Mouse (Mus musculus): Measurements from ENCODE around the gene Ptpn18. TPM values are rescaled to one million over a fixed set of nuclear protein-coding genes. Genes with fewer than 3 reads are reported as not detected.
A peak's percentile ranks its signal among the peaks of the same experiment; 100 is the strongest.
"Not testable (repeated sequence)": the region's sequence is repeated elsewhere in the genome, so short reads cannot be mapped to it uniquely, and the experiment has no call there.

Gene Ptpn18
- polyA plus RNA-seq, 1 experiment from 2014 or later: 6.0 TPM

GRCm38 (mm10) chr1:34437366-34437765 lies 22.2 kb upstream of the Ptpn18 start:
- not testable (repeated sequence) for H3K27me3 ChIP-seq; ATAC-seq; H3K27ac ChIP-seq; H3K4me3 ChIP-seq (replicated peaks); H3K9me3 ChIP-seq; H3K9ac ChIP-seq (replicated peaks); H3K4me2 ChIP-seq (replicated peaks)
- peaks cover 32% of the 10 kb centered on the region for H3K4me1 ChIP-seq (replicated peaks)
- H3K36me3 ChIP-seq: peaks cover 11% of the 10 kb centered on the region
- WGBS: 96% methylated on average over 8 of the region's 8 CpGs

- ATAC-seq: no peak
- no peaks in the 10 kb centered on the region for H3K27me3 ChIP-seq
- peaks cover 21% of the 10 kb centered on the region for H3K36me3 ChIP-seq
- H3K4me2 ChIP-seq (replicated peaks): peak overlapping the region; percentile 70
- H3K9me3 ChIP-seq: no peaks in the 10 kb centered on the region
- no peak overlapping the region for H3K27ac ChIP-seq
- peaks cover 28% of the 10 kb centered on the region for H3K4me1 ChIP-seq (replicated peaks)
- WGBS: 49% methylated on average over 15 of the region's 20 CpGs
- peak overlapping the region; percentile 67 for H3K9ac ChIP-seq (replicated peaks)
- peak overlapping the region; percentile 81 for H3K4me3 ChIP-seq (replicated peaks)
These were observed 21.0 kb upstream of the Ptpn18 start for GRCm38 (mm10) chr1:34438381-34439051.

- peaks cover 30% of the 10 kb centered on the region for H3K36me3 ChIP-seq
- under 1% methylated on average over 48 of the region's 48 CpGs for WGBS
- peak; percentile 97 for ATAC-seq
- H3K27me3 ChIP-seq: no peaks in the 10 kb centered on the region
- peaks cover 20% of the 10 kb centered on the region for H3K4me1 ChIP-seq (replicated peaks)
- H3K4me2 ChIP-seq (replicated peaks): peak within 1 kb of the TSS; percentile 79
- peak within 1 kb of the TSS; percentile 56 for H3K27ac ChIP-seq
- H3K9ac ChIP-seq (replicated peaks): peak within 1 kb of the TSS; percentile 69
- H3K4me3 ChIP-seq (replicated peaks): peak within 1 kb of the TSS; percentile 81
- no peaks in the 10 kb centered on the region for H3K9me3 ChIP-seq
These were observed 20.2 kb upstream of the Ptpn18 start, which contains the start of the genes Ccdc115 and Imp4 for GRCm38 (mm10) chr1:34439215-34439960. Gene Ccdc115, minus strand, starts transcription at chr1:34439672. Gene Imp4, plus strand, starts transcription at chr1:34439851.

- peak overlapping the region; percentile 56 for H3K27ac ChIP-seq
- ATAC-seq: no peak; the same call in 1 of the 2 replicates
- H3K4me1 ChIP-seq (replicated peaks): peaks cover 20% of the 10 kb centered on the region
- peaks cover 37% of the 10 kb centered on the region for H3K36me3 ChIP-seq
- H3K9me3 ChIP-seq: no peaks in the 10 kb centered on the region
- peak overlapping the region; percentile 69 for H3K9ac ChIP-seq (replicated peaks)
- no peaks in the 10 kb centered on the region for H3K27me3 ChIP-seq
- H3K4me2 ChIP-seq (replicated peaks): peak overlapping the region; percentile 79
- 8% methylated on average over 31 of the region's 31 CpGs for WGBS
- H3K4me3 ChIP-seq (replicated peaks): peak overlapping the region; percentile 81
These were observed 19.5 kb upstream of the Ptpn18 start for GRCm38 (mm10) chr1:34439961-34440630.

GRCm38 (mm10) chr1:34443124-34443523 lies 16.4 kb upstream of the Ptpn18 start:
- H3K4me1 ChIP-seq (replicated peaks): peaks cover 19% of the 10 kb centered on the region

GRCm38 (mm10) chr1:34458431-34458830 lies 1.1 kb upstream of the Ptpn18 start:
- Histone ChIP-seq H3K27ac (no peak overlapping the region), H3K4me3 (replicated peaks) (no peak overlapping the region), H3K27me3 (peaks cover 46% of the 10 kb centered on the region), H3K4me2 (replicated peaks) (no peak overlapping the region), H3K36me3 (no peaks in the 10 kb centered on the region), H3K9me3 (no peaks in the 10 kb centered on the region), H3K4me1 (replicated peaks) (peaks cover 8% of the 10 kb centered on the region; the same call in 1 of the 2 replicates), H3K9ac (replicated peaks) (no peak overlapping the region)
- ATAC-seq: no peak
- WGBS: 25% methylated on average over 8 of the region's 8 CpGs

More at GRCm38 (mm10) chr1:34443124-34443523, 16.4 kb upstream of the Ptpn18 start:
- H3K9me3 ChIP-seq: no peaks in the 10 kb centered on the region
- no peak overlapping the region for H3K9ac ChIP-seq (replicated peaks)
- no peak for ATAC-seq
- no peak overlapping the region for H3K27ac ChIP-seq
- WGBS: 95% methylated on average over 6 of the region's 6 CpGs
- H3K4me3 ChIP-seq (replicated peaks): no peak overlapping the region
- H3K27me3 ChIP-seq: no peaks in the 10 kb centered on the region
- H3K36me3 ChIP-seq: peaks cover 52% of the 10 kb centered on the region
- no peak overlapping the region for H3K4me2 ChIP-seq (replicated peaks)

- peak overlapping the region; percentile 55 for H3K4me3 ChIP-seq (replicated peaks)
- no peak overlapping the region for H3K27ac ChIP-seq
- peak overlapping the region; percentile 86 for H3K4me2 ChIP-seq (replicated peaks)
- peaks cover 46% of the 10 kb centered on the region for H3K27me3 ChIP-seq
- no peak for ATAC-seq
- H3K9me3 ChIP-seq: no peaks in the 10 kb centered on the region
- peaks cover 8% of the 10 kb centered on the region; the same call in 1 of the 2 replicates for H3K4me1 ChIP-seq (replicated peaks)
- 5% methylated on average over 15 of the region's 15 CpGs for WGBS
- no peaks in the 10 kb centered on the region for H3K36me3 ChIP-seq
- peak overlapping the region; percentile 40 for H3K9ac ChIP-seq (replicated peaks)
These were observed 489 bp downstream of the Ptpn18 start for GRCm38 (mm10) chr1:34460061-34460441.

GRCm38 (mm10) chr1:34462766-34463165 lies 3.2 kb downstream of the Ptpn18 start:
- H3K27ac ChIP-seq: no peak overlapping the region
- ATAC-seq: no peak
- peaks cover 10% of the 10 kb centered on the region for H3K4me1 ChIP-seq (replicated peaks)
- no peak overlapping the region for H3K9ac ChIP-seq (replicated peaks)
- H3K9me3 ChIP-seq: no peaks in the 10 kb centered on the region
- no peak overlapping the region for H3K4me3 ChIP-seq (replicated peaks)
- no peak overlapping the region for H3K4me2 ChIP-seq (replicated peaks)
- no peaks in the 10 kb centered on the region for H3K36me3 ChIP-seq
- WGBS: 20% methylated on average over 7 of the region's 7 CpGs
- peaks cover 37% of the 10 kb centered on the region for H3K27me3 ChIP-seq

- ATAC-seq: no peak
- H3K4me3 ChIP-seq (replicated peaks): no peak overlapping the region
- no peak overlapping the region for H3K4me2 ChIP-seq (replicated peaks)
- H3K4me1 ChIP-seq (replicated peaks): peaks cover 9% of the 10 kb centered on the region
- no peaks in the 10 kb centered on the region for H3K9me3 ChIP-seq
- H3K9ac ChIP-seq (replicated peaks): no peak overlapping the region
- H3K27me3 ChIP-seq: peaks cover 23% of the 10 kb centered on the region
- no peaks in the 10 kb centered on the region for H3K36me3 ChIP-seq
- no peak overlapping the region for H3K27ac ChIP-seq
- WGBS: 84% methylated on average over 8 of the region's 8 CpGs
These were observed 4.8 kb downstream of the Ptpn18 start for GRCm38 (mm10) chr1:34464310-34464817.

- ATAC-seq: no peak
- WGBS: 82% methylated on average over 6 of the region's 6 CpGs
These were observed 5.9 kb downstream of the Ptpn18 start for GRCm38 (mm10) chr1:34465445-34465844.

GRCm38 (mm10) chr1:34468051-34468450 lies 8.5 kb downstream of the Ptpn18 start:
- ATAC-seq: no peak
- peaks cover 26% of the 10 kb centered on the region for H3K27me3 ChIP-seq
- peaks cover 13% of the 10 kb centered on the region for H3K4me1 ChIP-seq (replicated peaks)
- H3K4me3 ChIP-seq (replicated peaks): no peak overlapping the region
- H3K9me3 ChIP-seq: no peaks in the 10 kb centered on the region
- no peak overlapping the region for H3K9ac ChIP-seq (replicated peaks)
- H3K36me3 ChIP-seq: no peaks in the 10 kb centered on the region
- H3K27ac ChIP-seq: no peak overlapping the region
- WGBS: 62% methylated on average over 3 of the region's 3 CpGs
- no peak overlapping the region for H3K4me2 ChIP-seq (replicated peaks)

More at GRCm38 (mm10) chr1:34465445-34465844, 5.9 kb downstream of the Ptpn18 start:
- peaks cover 17% of the 10 kb centered on the region for H3K27me3 ChIP-seq
- no peak overlapping the region for H3K4me3 ChIP-seq (replicated peaks)
- no peaks in the 10 kb centered on the region for H3K36me3 ChIP-seq
- no peaks in the 10 kb centered on the region for H3K9me3 ChIP-seq
- H3K9ac ChIP-seq (replicated peaks): no peak overlapping the region
- H3K4me2 ChIP-seq (replicated peaks): no peak overlapping the region
- peaks cover 4% of the 10 kb centered on the region for H3K4me1 ChIP-seq (replicated peaks)
- no peak overlapping the region for H3K27ac ChIP-seq

Data from midbrain, embryonic 13.5 days (tissue).